Mouse (Mus musculus) megakaryocyte, embryonic 14.5 days (primary cell): Measurements from ENCODE around the gene Slc22a1.

Experiments used
- FLI1 ChIP-seq: IDR thresholded peaks from 2 replicates; pipeline ENCODE4 v1.6.1; 2012; ENCODE audit warnings: low read length, inconsistent platforms, mixed read lengths
- GATA1 ChIP-seq: IDR thresholded peaks from 3 replicates; pipeline ENCODE4 v1.6.1; 2012; ENCODE audit warnings: mixed read lengths, low read length, inconsistent platforms, borderline replicate concordance

DNA sequence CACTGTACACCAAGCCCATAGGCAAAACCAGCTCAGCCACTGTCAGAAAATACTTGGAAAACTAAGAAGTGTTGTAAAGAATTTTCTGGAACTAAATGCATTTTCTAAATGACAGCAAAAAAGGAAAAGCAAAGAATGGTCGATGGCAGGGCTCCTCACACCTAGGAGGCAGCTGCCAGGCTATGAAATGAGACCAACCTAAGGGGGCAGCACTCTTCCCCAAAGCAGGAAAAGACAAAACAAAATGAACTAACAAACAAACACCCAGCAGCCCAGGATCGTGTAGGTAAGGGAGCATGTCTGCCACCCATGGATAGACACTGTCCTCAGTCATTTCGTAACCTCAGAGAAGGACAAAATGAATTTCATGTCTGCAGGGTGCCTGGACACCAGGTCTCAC is 37.4 kb upstream of the Slc22a1 start:
- TF ChIP-seq GATA1 = no peak
- TF ChIP-seq FLI1 = no peak
